Mouse (Mus musculus): ENCODE results near the gene Lrrc63.

DNA sequence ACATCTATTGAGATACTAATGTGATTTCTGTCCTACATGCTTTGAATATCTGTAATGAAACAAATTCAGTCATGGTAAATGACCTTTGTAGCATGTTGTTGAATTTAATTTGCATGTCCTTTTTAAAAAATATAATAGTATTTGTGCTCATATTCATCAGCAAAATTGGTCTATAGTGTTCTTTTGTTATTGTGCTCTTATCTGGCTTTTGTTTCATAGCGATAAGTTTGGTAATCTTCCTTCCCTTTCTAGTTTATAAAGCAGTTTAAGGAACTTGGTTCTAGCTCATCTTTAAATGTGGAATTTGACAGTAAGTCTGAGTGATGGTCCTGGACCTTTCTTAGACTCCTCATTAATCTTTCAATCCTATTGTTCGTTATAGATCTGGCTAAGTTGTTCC is 28.7 kb upstream of the Lrrc63 start:
- TF ChIP-seq CTCF (IDR thresholded peaks at IDR 0.05; ENCODE audit: low read depth) (no peak), EP300 (IDR thresholded peaks at IDR 0.05; ENCODE audit: low read depth) (no peak)
